Mouse (Mus musculus) limb, embryonic 15.5 days (tissue): ENCODE results near the gene Defb25. TPM values are rescaled to one million over a fixed set of nuclear protein-coding genes. Genes with fewer than 3 reads are reported as not detected.

ENCODE experiments used
- ATAC-seq: fragments of 200-750 bp; cut with Nextera tagmentation; 2 replicates; pipeline ENCODE4 v1.8.0; 2017; ENCODE audit warnings: low read depth, moderate TSS enrichment; ENCODE audit not compliant: insufficient number of reproducible peaks, low FRiP score, low TSS enrichment
- H3K27ac ChIP-seq: fragments of 300-500 bp; sonication (generic); 2 replicates; pipeline ENCODE4 v1.5.1; 2015; ENCODE audit warnings: moderate library complexity, mild to moderate bottlenecking, inconsistent platforms
- H3K27me3 ChIP-seq: fragments of 300-500 bp; sonication (generic); 2 replicates; pipeline ENCODE4 v1.6.1; 2015; ENCODE audit warnings: inconsistent platforms
- H3K36me3 ChIP-seq: fragments of 300-500 bp; sonication (generic); 2 replicates; pipeline ENCODE4 v1.6.1; 2015; ENCODE audit warnings: inconsistent platforms
- H3K4me1 ChIP-seq: fragments of 300-500 bp; sonication (generic); 2 replicates; pipeline ENCODE4 v1.6.1; 2015; ENCODE audit warnings: inconsistent platforms
- H3K4me2 ChIP-seq: fragments of 300-500 bp; sonication (generic); 2 replicates; pipeline ENCODE4 v1.6.1; 2015; ENCODE audit warnings: mild to moderate bottlenecking, inconsistent platforms
- H3K4me3 ChIP-seq: fragments of 300-500 bp; sonication (generic); 2 replicates; pipeline ENCODE4 v1.5.1; 2015; ENCODE audit warnings: mild to moderate bottlenecking, inconsistent platforms
- H3K9ac ChIP-seq: fragments of 300-500 bp; sonication (generic); 2 replicates; pipeline ENCODE4 v1.6.1; 2015; ENCODE audit warnings: inconsistent platforms
- H3K9me3 ChIP-seq: fragments of 300-500 bp; sonication (generic); 2 replicates; pipeline ENCODE4 v1.6.1; 2016; ENCODE audit warnings: inconsistent platforms
- WGBS: fragments of 180-500 bp; shearing (Covaris S2); methylation state at CpG from one replicate; pipeline ENCODE4 v1.1.7; 2015; 5-methylcytosine and 5-hydroxymethylcytosine counted together
- polyA plus RNA-seq: library from polyadenylated mRNA; unstranded; fragments of >200 nt; fragmentation: Nextera tagmentation; extraction: Ambion mirVana; gene quantifications from 2 replicates; pipeline ENCODE4 v1.2.1, GENCODE M21; 2015

Defb25 gene
- polyA plus RNA-seq, 1 experiment from 2014 or later, result 0.92 TPM

DNA sequence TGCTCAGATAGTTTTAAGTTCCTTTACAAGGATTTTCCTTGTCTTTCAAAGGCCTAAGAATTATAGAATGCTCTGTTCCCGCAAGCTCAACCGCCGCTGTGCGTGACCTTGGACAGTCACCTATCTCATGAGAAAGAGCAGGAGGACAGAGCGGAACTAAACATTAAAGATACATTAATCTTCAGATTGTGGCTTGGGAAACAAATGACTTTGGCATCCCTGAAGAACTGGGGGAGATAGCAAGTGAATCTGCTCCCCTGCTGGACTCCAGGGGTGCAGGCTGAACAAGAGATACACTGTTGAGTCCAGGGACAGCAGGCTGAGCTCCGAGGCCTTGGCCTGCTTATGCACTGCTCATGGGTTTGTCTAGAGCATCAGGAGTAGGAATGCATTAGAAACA, 22.8 kb downstream of the Defb25 start:
- Histone ChIP-seq H3K4me1 (no peaks in the 10 kb centered on the region), H3K27me3 (no peaks in the 10 kb centered on the region), H3K9me3 (no peaks in the 10 kb centered on the region), H3K4me2 (no peak overlapping the region), H3K9ac (no peak overlapping the region), H3K36me3 (no peaks in the 10 kb centered on the region), H3K4me3 (no peak overlapping the region), H3K27ac (no peak overlapping the region)
- no peak for ATAC-seq
- WGBS, result 84% methylated on average over 6 of the region's 6 CpGs

DNA sequence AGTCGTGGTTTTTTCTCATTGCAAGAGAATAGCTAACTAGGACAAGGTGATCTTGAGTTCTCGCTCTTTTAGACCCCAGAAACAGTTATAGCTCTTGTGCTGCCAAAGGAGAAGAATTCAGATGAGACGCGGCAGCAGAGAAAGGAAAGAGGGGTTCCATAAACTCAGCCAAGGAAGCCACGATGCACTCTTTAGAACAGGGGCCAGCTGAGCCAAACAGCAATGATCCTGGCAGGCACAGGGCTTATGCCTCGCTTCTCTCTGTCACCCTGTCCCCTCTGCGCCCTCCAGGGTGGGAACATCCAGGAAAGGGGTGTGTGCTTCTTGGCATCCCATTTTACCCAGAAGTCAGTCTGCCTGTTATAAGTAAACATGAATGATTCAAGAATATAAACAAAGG, 23.6 kb downstream of the Defb25 start, which contains the start of gene Defb45:
TSS of gene Defb45 (minus strand) at position 101 of the 400 bp plus-strand sequence.
- Histone ChIP-seq H3K9me3 (no peaks in the 10 kb centered on the region), H3K27me3 (no peaks in the 10 kb centered on the region), H3K27ac (no peak within 1 kb of the TSS), H3K4me2 (no peak within 1 kb of the TSS), H3K9ac (no peak within 1 kb of the TSS), H3K4me3 (no peak within 1 kb of the TSS), H3K36me3 (no peaks in the 10 kb centered on the region), H3K4me1 (no peaks in the 10 kb centered on the region)
- WGBS, result 54% methylated on average over 7 of the region's 7 CpGs
- no peak for ATAC-seq

DNA sequence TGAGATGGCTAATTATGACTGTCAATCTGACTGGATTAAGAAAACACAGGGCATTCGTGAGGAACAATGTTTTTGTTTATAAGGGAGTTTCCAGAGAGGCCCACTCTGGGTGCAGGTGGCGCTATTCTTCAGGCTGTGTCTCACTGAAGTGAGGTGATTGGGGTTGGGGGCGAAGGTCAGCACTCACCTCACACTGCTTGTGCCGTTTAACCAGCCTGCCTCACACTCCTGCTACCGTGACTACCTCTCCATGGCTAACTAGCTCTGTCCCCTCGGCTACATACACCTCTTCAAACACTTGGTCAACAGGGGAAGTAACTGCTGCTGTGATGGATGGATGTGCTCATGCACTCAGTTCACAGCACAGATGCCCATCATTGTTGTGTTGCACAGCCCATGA, 33.8 kb downstream of the Defb25 start:
- H3K9ac ChIP-seq, result no peak overlapping the region
- ATAC-seq, result no peak
- no peak overlapping the region for H3K27ac ChIP-seq
- H3K4me2 ChIP-seq, result no peak overlapping the region
- no peaks in the 10 kb centered on the region for H3K4me1 ChIP-seq
- no peaks in the 10 kb centered on the region for H3K27me3 ChIP-seq
- H3K9me3 ChIP-seq, result no peaks in the 10 kb centered on the region
- no peak overlapping the region for H3K4me3 ChIP-seq
- H3K36me3 ChIP-seq, result no peaks in the 10 kb centered on the region
- WGBS, result 40% methylated on average over 6 of the region's 6 CpGs

DNA sequence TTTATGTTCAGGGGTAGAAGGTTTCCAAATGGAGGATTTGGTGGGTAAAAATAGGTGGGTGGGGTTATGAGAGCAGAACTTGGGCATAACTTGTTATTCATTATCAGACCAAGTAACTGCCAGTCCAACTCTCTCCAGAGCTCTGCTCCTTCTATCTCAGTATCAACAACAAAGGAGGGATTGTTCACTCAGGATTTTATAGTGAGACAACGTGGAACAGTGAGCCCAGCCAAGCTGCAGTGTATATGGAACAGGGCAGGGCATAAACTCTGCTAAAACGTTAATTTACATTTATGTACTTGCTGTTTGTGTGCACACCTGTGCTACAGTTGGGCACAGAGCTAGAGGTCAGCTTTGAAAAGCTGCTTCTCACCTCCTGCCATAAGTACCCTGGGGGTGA, 34.4 kb downstream of the Defb25 start:
- no peaks in the 10 kb centered on the region for H3K36me3 ChIP-seq
- no peak overlapping the region for H3K27ac ChIP-seq
- WGBS, result 24% methylated on average over 2 of the region's 2 CpGs
- no peak for ATAC-seq
- H3K4me2 ChIP-seq, result no peak overlapping the region
- H3K27me3 ChIP-seq, result no peaks in the 10 kb centered on the region
- H3K4me3 ChIP-seq, result no peak overlapping the region
- H3K9me3 ChIP-seq, result no peaks in the 10 kb centered on the region
- H3K4me1 ChIP-seq, result no peaks in the 10 kb centered on the region
- H3K9ac ChIP-seq, result no peak overlapping the region

DNA sequence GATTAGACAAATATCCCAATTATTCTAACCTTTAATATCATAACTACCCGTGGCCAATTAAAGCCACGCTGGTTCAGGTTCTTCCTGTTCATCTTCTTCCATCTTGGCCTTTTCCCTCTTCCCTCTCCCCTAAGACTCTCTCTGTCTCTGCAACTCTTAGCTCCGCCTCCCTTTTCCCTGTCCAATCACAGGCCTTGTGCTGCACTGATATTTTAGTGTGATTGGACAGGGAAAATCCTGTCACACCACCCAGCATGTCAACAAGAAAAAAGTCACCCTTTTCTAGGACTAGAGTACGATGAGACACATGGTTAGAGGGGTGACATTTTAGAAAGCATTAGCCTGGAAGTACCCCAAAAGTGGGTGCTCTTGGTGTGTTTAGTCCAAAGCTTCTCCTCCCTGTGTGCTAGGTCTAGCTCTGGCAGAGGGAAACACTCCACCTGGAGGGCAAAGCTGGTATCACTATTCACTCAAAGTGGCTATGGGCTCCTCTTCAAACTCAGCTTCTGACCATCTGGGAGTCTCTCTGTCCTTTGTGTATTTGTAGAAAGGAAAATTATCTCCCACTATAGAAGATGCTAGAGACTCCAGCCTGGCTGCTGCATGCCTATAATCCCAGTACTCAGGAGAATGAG, 35.8 kb downstream of the Defb25 start:
- H3K4me1 ChIP-seq, result no peaks in the 10 kb centered on the region
- 72% methylated on average over 4 of the region's 4 CpGs for WGBS
- H3K4me2 ChIP-seq, result no peak overlapping the region
- no peak overlapping the region for H3K4me3 ChIP-seq
- no peaks in the 10 kb centered on the region for H3K9me3 ChIP-seq
- ATAC-seq, result no peak
- no peaks in the 10 kb centered on the region for H3K27me3 ChIP-seq
- no peak overlapping the region for H3K27ac ChIP-seq
- no peak overlapping the region for H3K9ac ChIP-seq
- H3K36me3 ChIP-seq, result no peaks in the 10 kb centered on the region

DNA sequence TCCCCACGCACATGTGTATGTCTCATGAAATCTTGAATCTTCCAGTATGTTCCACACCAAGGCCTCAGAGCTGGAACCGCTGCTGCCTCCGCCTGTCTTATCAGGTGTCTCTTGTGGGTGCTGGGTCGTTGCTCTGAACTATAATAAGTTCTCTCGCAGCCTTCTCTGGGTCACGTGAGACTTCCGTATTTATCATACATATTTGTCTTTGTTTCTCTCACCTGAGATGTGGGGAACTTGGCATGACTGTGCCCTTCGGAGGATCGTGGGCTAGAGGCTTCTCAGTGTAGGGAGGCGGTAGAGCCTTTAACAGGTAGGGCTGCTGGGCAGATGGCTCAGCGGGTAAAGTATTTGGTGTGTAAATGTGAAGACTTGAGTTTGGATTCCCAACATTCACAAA, 42.2 kb downstream of the Defb25 start:
- H3K4me2 ChIP-seq, result no peak overlapping the region
- no peaks in the 10 kb centered on the region for H3K4me1 ChIP-seq
- WGBS, result 83% methylated on average over 11 of the region's 11 CpGs
- ATAC-seq, result no peak
- no peak overlapping the region for H3K9ac ChIP-seq
- H3K27ac ChIP-seq, result no peak overlapping the region
- no peaks in the 10 kb centered on the region for H3K27me3 ChIP-seq
- no peak overlapping the region for H3K4me3 ChIP-seq
- no peaks in the 10 kb centered on the region for H3K9me3 ChIP-seq
- no peaks in the 10 kb centered on the region for H3K36me3 ChIP-seq

DNA sequence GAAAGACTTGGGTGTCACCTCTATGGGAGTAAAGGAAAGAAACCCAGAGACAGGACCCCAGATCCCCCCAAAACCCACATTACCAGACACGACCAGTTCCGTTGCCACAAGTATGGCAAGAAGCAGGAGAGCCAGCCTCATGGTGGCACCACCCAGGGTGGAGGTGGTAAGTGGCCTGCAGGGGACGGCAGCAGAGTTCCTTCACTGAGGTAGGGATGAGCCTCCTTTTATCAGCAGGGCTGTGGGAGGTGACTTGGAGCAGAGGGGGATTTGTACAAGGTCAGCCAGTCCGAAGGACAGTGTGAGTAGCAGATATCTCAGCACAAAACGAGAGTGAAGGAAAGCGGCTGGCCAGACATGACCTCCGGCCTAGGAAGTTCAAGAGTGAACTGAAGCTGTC, 42.7 kb downstream of the Defb25 start, which contains the start of gene Defb19:
TSS of gene Defb19 (minus strand) at position 206 of the 400 bp plus-strand sequence.
- Histone ChIP-seq H3K9me3 (no peaks in the 10 kb centered on the region), H3K4me1 (no peaks in the 10 kb centered on the region), H3K9ac (no peak within 1 kb of the TSS), H3K27ac (no peak within 1 kb of the TSS), H3K36me3 (no peaks in the 10 kb centered on the region), H3K4me3 (no peak within 1 kb of the TSS), H3K27me3 (no peaks in the 10 kb centered on the region), H3K4me2 (no peak within 1 kb of the TSS)
- 72% methylated on average over 7 of the region's 7 CpGs for WGBS
- ATAC-seq, result no peak

DNA sequence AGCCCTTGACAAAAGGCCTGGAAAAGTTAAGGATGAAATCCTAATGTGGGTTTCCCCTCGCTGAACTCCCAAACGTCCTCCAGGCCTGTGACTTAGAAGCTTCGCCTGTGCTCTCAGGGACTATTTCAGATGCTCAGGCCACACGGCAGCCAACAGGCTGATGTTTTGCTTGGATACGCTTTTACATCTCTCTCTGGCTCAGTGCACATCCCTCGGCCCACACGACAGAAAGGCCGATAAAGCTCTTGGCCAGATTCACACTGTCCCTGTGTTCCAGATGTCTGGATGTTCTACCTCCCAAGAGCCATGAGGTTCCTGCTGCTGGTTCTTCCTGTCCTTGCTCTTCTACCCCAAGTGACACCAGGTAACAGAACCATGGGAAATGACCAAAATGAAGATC, 49.4 kb downstream of the Defb25 start:
- ATAC-seq, result no peak

More for the DNA sequence above, 49.4 kb downstream of the Defb25 start:
- Histone ChIP-seq H3K9me3 (no peaks in the 10 kb centered on the region), H3K4me3 (no peak overlapping the region), H3K27me3 (no peaks in the 10 kb centered on the region), H3K4me1 (no peaks in the 10 kb centered on the region), H3K27ac (no peak overlapping the region), H3K9ac (no peak overlapping the region), H3K36me3 (no peaks in the 10 kb centered on the region), H3K4me2 (no peak overlapping the region)
- WGBS, result 89% methylated on average over 8 of the region's 8 CpGs

Other genes with a start within 250 kb of the Defb25 start
- 1.0 and 1.5 TPM in 2 replicates for gene Nrsn2, start 246.4 kb downstream of the Defb25 start, polyA plus RNA-seq
- gene Sox12, start 225.0 kb downstream of the Defb25 start, polyA plus RNA-seq, result 5.2 and 6.6 TPM in 2 replicates
- gene Zcchc3, start 208.0 kb downstream of the Defb25 start, polyA plus RNA-seq, result 28.5 and 35.0 TPM in 2 replicates
- 0.10 TPM in 1 of 2 replicates, not detected in the other for gene 6820408C15Rik, start 207.5 kb downstream of the Defb25 start, polyA plus RNA-seq
- not detected in 2 replicates for gene Defb23, start 158.4 kb downstream of the Defb25 start, polyA plus RNA-seq
- gene Defb20, start 146.0 kb downstream of the Defb25 start, polyA plus RNA-seq, result not detected in 2 replicates
- gene Defb22, start 132.9 kb downstream of the Defb25 start, polyA plus RNA-seq, result not detected in 2 replicates
- gene Defb26, start 111.4 kb downstream of the Defb25 start, polyA plus RNA-seq, result not detected in 2 replicates
- not detected in 2 replicates for gene Defb28, start 104.8 kb downstream of the Defb25 start, polyA plus RNA-seq
- gene Defb29, start 83.0 kb downstream of the Defb25 start, polyA plus RNA-seq, result not detected in 2 replicates
- gene Gm17416, start 53.7 kb downstream of the Defb25 start, polyA plus RNA-seq, result not detected in 2 replicates
- gene Defb21, start 50.3 kb downstream of the Defb25 start, polyA plus RNA-seq, result not detected in 2 replicates
- not detected in 2 replicates for gene Defb19, start 42.7 kb downstream of the Defb25 start, polyA plus RNA-seq
- not detected in 2 replicates for gene Defb45, start 23.7 kb downstream of the Defb25 start, polyA plus RNA-seq
- not detected in 2 replicates for gene Defb36, start 18.7 kb downstream of the Defb25 start, polyA plus RNA-seq
- 5.2 and 7.4 TPM in 2 replicates for gene Rem1, start 3.9 kb upstream of the Defb25 start, polyA plus RNA-seq
- 143 and 150 TPM in 2 replicates for gene H13, start 46.4 kb upstream of the Defb25 start, polyA plus RNA-seq
- 22.0 and 24.2 TPM in 2 replicates for gene Mcts2, start 64.0 kb upstream of the Defb25 start, polyA plus RNA-seq
- gene Id1, start 113.2 kb upstream of the Defb25 start, polyA plus RNA-seq, result 167 and 168 TPM in 2 replicates
- gene Cox4i2, start 131.1 kb upstream of the Defb25 start, polyA plus RNA-seq, result 33.9 and 36.2 TPM in 2 replicates
- 96.2 and 96.7 TPM in 2 replicates for gene Bcl2l1, start 208.7 kb upstream of the Defb25 start, polyA plus RNA-seq
- gene Tpx2, start 224.9 kb upstream of the Defb25 start, polyA plus RNA-seq, result 66.2 and 69.1 TPM in 2 replicates